Mouse (Mus musculus) liver, embryonic 11.5 days (tissue): ENCODE measurements at regions not wholly inside any gene's neighbourhood (a gene's known extent, or its start where the extent isn't known, plus 50 kb on each side); places are given as distances from the start of the nearest gene placed in this dataset.

ENCODE experiments used
- ATAC-seq: fragments of 200-750 bp; cut with Nextera tagmentation; replicated peaks from 2 replicates; pipeline ENCODE4 v1.8.0; 2017; ENCODE audit warnings: moderate number of reproducible peaks, mild to moderate bottlenecking, moderate TSS enrichment, moderate library complexity; ENCODE audit not compliant: low FRiP score
- DNase-seq: peaks from one replicate; pipeline ENCODE4 v3.0.0-alpha.2; 2017; ENCODE audit warnings: low spot score
- H3K27ac ChIP-seq: fragments of 300-500 bp; sonication (generic); 2 replicates; pipeline ENCODE4 v1.5.1; 2014; ENCODE audit warnings: mild to moderate bottlenecking, low read depth, low read length, control low read depth
- H3K27me3 ChIP-seq: fragments of 300-500 bp; sonication (generic); replicated peaks from 2 replicates; pipeline ENCODE4 v1.6.1; 2014; ENCODE audit warnings: low read length, mixed read lengths; ENCODE audit not compliant: control insufficient read depth, insufficient read depth
- H3K36me3 ChIP-seq: fragments of 300-500 bp; sonication (generic); 2 replicates; pipeline ENCODE4 v1.6.1; 2014; ENCODE audit warnings: mild to moderate bottlenecking, low read length, moderate library complexity, mixed read lengths; ENCODE audit not compliant: control insufficient read depth, insufficient read depth
- H3K4me1 ChIP-seq: fragments of 300-500 bp; sonication (generic); replicated peaks from 2 replicates; pipeline ENCODE4 v1.6.1; 2014; ENCODE audit warnings: low read length, mixed read lengths; ENCODE audit not compliant: control insufficient read depth, insufficient read depth
- H3K4me2 ChIP-seq: fragments of 300-500 bp; sonication (generic); 2 replicates; pipeline ENCODE4 v1.6.1; 2014; ENCODE audit warnings: mild to moderate bottlenecking, control low read depth, moderate library complexity
- H3K4me3 ChIP-seq: fragments of 300-500 bp; sonication (generic); 2 replicates; pipeline ENCODE4 v1.5.1; 2014; ENCODE audit warnings: low read depth, low read length, control low read depth
- H3K9ac ChIP-seq: fragments of 300-500 bp; sonication (generic); 2 replicates; pipeline ENCODE4 v1.6.1; 2014; ENCODE audit warnings: low read depth, low read length, control low read depth
- H3K9me3 ChIP-seq: fragments of 300-500 bp; sonication (generic); 2 replicates; pipeline ENCODE4 v1.6.1; 2016; ENCODE audit warnings: low read length, inconsistent platforms, mixed read lengths; ENCODE audit not compliant: control insufficient read depth
- WGBS: fragments of 180-500 bp; shearing (Covaris S2); extraction: QIAGEN DNeasy Blood & Tissue Kit; methylation state at CpG from one replicate; pipeline ENCODE4 v1.1.7; 2014; 5-methylcytosine and 5-hydroxymethylcytosine counted together

- H3K4me1 ChIP-seq: no peaks in the 10 kb centered on the region
- H3K27ac ChIP-seq: no peak overlapping the region
- no peaks in the 10 kb centered on the region for H3K36me3 ChIP-seq
- ATAC-seq (no peak), DNase-seq (no peak)
- no peaks in the 10 kb centered on the region for H3K27me3 ChIP-seq
- no peak overlapping the region for H3K9ac ChIP-seq
- H3K4me2 ChIP-seq: no peak overlapping the region
- no peak overlapping the region for H3K4me3 ChIP-seq
- no peaks in the 10 kb centered on the region for H3K9me3 ChIP-seq
- WGBS: 80% methylated on average over 17 of the region's 17 CpGs
These were observed 137.7 kb downstream of the Ipmk start for GRCm38 (mm10) chr10:71485063-71485762.

GRCm38 (mm10) chr10:71489791-71490190 lies 142.2 kb downstream of the Ipmk start:
- Histone ChIP-seq H3K4me2 (no peak overlapping the region), H3K27ac (no peak overlapping the region), H3K4me3 (no peak overlapping the region), H3K27me3 (no peaks in the 10 kb centered on the region), H3K9ac (no peak overlapping the region), H3K4me1 (no peaks in the 10 kb centered on the region), H3K9me3 (no peaks in the 10 kb centered on the region), H3K36me3 (no peaks in the 10 kb centered on the region)
- WGBS: 87% methylated on average over 7 of the region's 7 CpGs
- ATAC-seq (no peak), DNase-seq (no peak)

- DNase-seq: no peak
- H3K36me3 ChIP-seq: no peaks in the 10 kb centered on the region
- H3K9me3 ChIP-seq: no peaks in the 10 kb centered on the region
- WGBS: 47% methylated on average over 4 of the region's 5 CpGs
- no peak for ATAC-seq
- H3K27ac ChIP-seq: no peak overlapping the region
- H3K9ac ChIP-seq: no peak overlapping the region
- H3K4me2 ChIP-seq: no peak overlapping the region
- H3K27me3 ChIP-seq: no peaks in the 10 kb centered on the region
- H3K4me3 ChIP-seq: no peak overlapping the region
- no peaks in the 10 kb centered on the region for H3K4me1 ChIP-seq
These were observed 154.5 kb downstream of the Ipmk start for GRCm38 (mm10) chr10:71502096-71502495.

- no peaks in the 10 kb centered on the region for H3K36me3 ChIP-seq
- H3K4me3 ChIP-seq: no peak overlapping the region
- DNase-seq: no peak
- WGBS: 59% methylated on average over 1 of the region's 1 CpGs
- no peaks in the 10 kb centered on the region for H3K27me3 ChIP-seq
- no peaks in the 10 kb centered on the region for H3K9me3 ChIP-seq
- no peak overlapping the region for H3K27ac ChIP-seq
- no peak overlapping the region for H3K9ac ChIP-seq
- no peak overlapping the region for H3K4me2 ChIP-seq
- no peak for ATAC-seq
- no peaks in the 10 kb centered on the region for H3K4me1 ChIP-seq
These were observed 156.7 kb downstream of the Ipmk start for GRCm38 (mm10) chr10:71504219-71504618.

- Histone ChIP-seq H3K27ac (no peak overlapping the region), H3K9ac (no peak overlapping the region), H3K4me2 (no peak overlapping the region), H3K9me3 (peaks cover 5% of the 10 kb centered on the region; the same call in 1 of the 2 replicates), H3K27me3 (no peaks in the 10 kb centered on the region), H3K4me3 (no peak overlapping the region), H3K4me1 (no peaks in the 10 kb centered on the region), H3K36me3 (no peaks in the 10 kb centered on the region)
- 75% methylated on average over 2 of the region's 2 CpGs for WGBS
- DNase-seq (no peak), ATAC-seq (no peak)
These were observed 177.7 kb downstream of the Ipmk start for GRCm38 (mm10) chr10:71525290-71525689.

GRCm38 (mm10) chr10:71533759-71534158 lies 186.2 kb downstream of the Ipmk start:
- H3K4me2 ChIP-seq: no peak overlapping the region
- H3K27ac ChIP-seq: no peak overlapping the region
- no peaks in the 10 kb centered on the region for H3K36me3 ChIP-seq
- H3K27me3 ChIP-seq: no peaks in the 10 kb centered on the region
- DNase-seq (no peak), ATAC-seq (no peak)
- H3K9me3 ChIP-seq: no peaks in the 10 kb centered on the region
- WGBS: 76% methylated on average over 2 of the region's 2 CpGs
- H3K4me1 ChIP-seq: no peaks in the 10 kb centered on the region
- no peak overlapping the region for H3K9ac ChIP-seq
- no peak overlapping the region for H3K4me3 ChIP-seq

GRCm38 (mm10) chr10:71545489-71545888 lies 197.9 kb downstream of the Ipmk start:
- Histone ChIP-seq H3K9ac (no peak overlapping the region), H3K9me3 (no peaks in the 10 kb centered on the region), H3K27ac (no peak overlapping the region), H3K4me2 (no peak overlapping the region), H3K4me1 (no peaks in the 10 kb centered on the region), H3K27me3 (no peaks in the 10 kb centered on the region), H3K4me3 (no peak overlapping the region), H3K36me3 (no peaks in the 10 kb centered on the region)
- WGBS: 82% methylated on average over 7 of the region's 7 CpGs
- DNase-seq (no peak), ATAC-seq (no peak)

GRCm38 (mm10) chr10:71546507-71546906 lies 198.9 kb downstream of the Ipmk start:
- no peak overlapping the region for H3K4me3 ChIP-seq
- no peak overlapping the region for H3K9ac ChIP-seq
- no peaks in the 10 kb centered on the region for H3K27me3 ChIP-seq
- ATAC-seq (no peak), DNase-seq (no peak)
- H3K9me3 ChIP-seq: no peaks in the 10 kb centered on the region
- no peaks in the 10 kb centered on the region for H3K4me1 ChIP-seq
- H3K36me3 ChIP-seq: no peaks in the 10 kb centered on the region
- H3K27ac ChIP-seq: no peak overlapping the region
- 83% methylated on average over 7 of the region's 7 CpGs for WGBS
- no peak overlapping the region for H3K4me2 ChIP-seq

- Histone ChIP-seq H3K9me3 (no peaks in the 10 kb centered on the region), H3K27me3 (no peaks in the 10 kb centered on the region), H3K27ac (no peak overlapping the region), H3K4me2 (no peak overlapping the region), H3K4me1 (no peaks in the 10 kb centered on the region), H3K4me3 (no peak overlapping the region), H3K9ac (no peak overlapping the region), H3K36me3 (no peaks in the 10 kb centered on the region)
- no peak for DNase-seq
- WGBS: 88% methylated on average over 10 of the region's 10 CpGs
- no peak for ATAC-seq
These were observed 236.2 kb downstream of the Ipmk start for GRCm38 (mm10) chr10:71583716-71584115.
